Mouse (Mus musculus) neural tube, embryonic 15.5 days (tissue): ENCODE data around the gene Tmem169. TPM values are rescaled to one million over a fixed set of nuclear protein-coding genes. Genes with fewer than 3 reads are reported as not detected.
A peak's percentile ranks its signal among the peaks of the same experiment; 100 is the strongest.

Experiments used
- ATAC-seq: fragments of 200-750 bp; cut with Nextera tagmentation; 2 replicates; pipeline ENCODE4 v1.8.0; 2017; ENCODE audit warnings: mild to moderate bottlenecking, moderate TSS enrichment, moderate library complexity; ENCODE audit not compliant: low FRiP score
- H3K27ac ChIP-seq: fragments of 300-500 bp; sonication (generic); replicated peaks from 2 replicates; pipeline ENCODE4 v1.5.1; 2015; ENCODE audit warnings: mild to moderate bottlenecking, inconsistent platforms
- H3K27me3 ChIP-seq: fragments of 300-500 bp; sonication (generic); replicated peaks from 2 replicates; pipeline ENCODE4 v1.6.1; 2015; ENCODE audit warnings: inconsistent platforms
- H3K36me3 ChIP-seq: fragments of 300-500 bp; sonication (generic); 2 replicates; pipeline ENCODE4 v1.6.1; 2015; ENCODE audit warnings: inconsistent platforms
- H3K4me1 ChIP-seq: fragments of 300-500 bp; sonication (generic); 2 replicates; pipeline ENCODE4 v1.6.1; 2015; ENCODE audit warnings: inconsistent platforms
- H3K4me2 ChIP-seq: fragments of 300-500 bp; sonication (generic); 2 replicates; pipeline ENCODE4 v1.6.1; 2015; ENCODE audit warnings: inconsistent platforms, mild to moderate bottlenecking, moderate library complexity
- H3K4me3 ChIP-seq: fragments of 300-500 bp; sonication (generic); replicated peaks from 2 replicates; pipeline ENCODE4 v1.5.1; 2015; ENCODE audit warnings: mild to moderate bottlenecking, inconsistent platforms
- H3K9ac ChIP-seq: fragments of 300-500 bp; sonication (generic); replicated peaks from 2 replicates; pipeline ENCODE4 v1.6.1; 2015; ENCODE audit warnings: mild to moderate bottlenecking, inconsistent platforms
- H3K9me3 ChIP-seq: fragments of 300-500 bp; sonication (generic); replicated peaks from 2 replicates; pipeline ENCODE4 v1.6.1; 2016; ENCODE audit warnings: inconsistent platforms
- WGBS: fragments of 180-500 bp; shearing (Covaris S2); methylation state at CpG from one replicate; pipeline ENCODE4 v1.1.7; 2015; ENCODE audit warnings: mixed read lengths; 5-methylcytosine and 5-hydroxymethylcytosine counted together
- polyA plus RNA-seq: library from polyadenylated mRNA; unstranded; fragments of >200 nt; fragmentation: Nextera tagmentation; extraction: Ambion mirVana; gene quantifications from 2 replicates; pipeline ENCODE4 v1.2.1, GENCODE M21; 2015

Gene Tmem169
- polyA plus RNA-seq, 1 experiment from 2014 or later: 32.8 TPM

GRCm38 (mm10) chr1:72309744-72310424 lies 25.7 kb downstream of the Tmem169 start:
- Histone ChIP-seq H3K9ac (no peak overlapping the region), H3K9me3 (no peaks in the 10 kb centered on the region), H3K4me1 (peaks cover 11% of the 10 kb centered on the region), H3K4me3 (no peak overlapping the region), H3K27me3 (no peaks in the 10 kb centered on the region), H3K27ac (no peak overlapping the region), H3K36me3 (no peaks in the 10 kb centered on the region), H3K4me2 (no peak overlapping the region)
- 59% methylated on average over 6 of the region's 6 CpGs for WGBS
- no peak for ATAC-seq

DNA sequence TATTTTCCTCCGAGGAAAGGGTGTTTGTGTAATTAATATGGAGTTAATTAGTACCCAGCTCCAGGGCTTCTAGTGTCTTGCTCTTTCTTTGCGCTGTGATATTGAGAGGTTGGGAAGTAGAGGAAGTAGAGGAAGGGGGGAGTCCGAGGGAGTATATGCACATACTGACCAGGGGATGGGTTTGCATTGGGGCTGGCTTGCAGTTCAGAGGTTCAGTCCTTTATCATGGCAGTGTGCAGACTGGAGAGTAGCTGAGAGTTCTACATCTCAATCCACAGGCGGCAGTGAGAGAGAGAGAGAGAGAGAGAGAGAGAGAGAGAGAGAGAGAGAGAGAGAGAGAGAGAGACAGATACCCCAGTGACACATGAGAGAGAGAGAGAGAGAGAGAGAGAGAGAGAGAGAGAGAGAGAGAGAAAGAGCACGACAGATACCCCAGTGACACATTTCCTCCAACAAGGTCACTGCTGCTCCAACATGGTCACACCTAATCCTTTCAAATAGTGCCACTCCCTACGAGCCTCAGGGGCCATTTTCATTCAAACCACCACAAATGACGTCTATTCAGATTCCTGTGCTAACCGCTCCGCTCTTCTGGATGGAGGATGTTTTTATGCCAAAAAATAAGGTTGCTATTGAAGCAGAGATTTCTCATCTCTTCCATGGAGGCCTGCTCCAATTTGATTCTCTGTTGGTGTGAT lies 28.7 kb downstream of the Tmem169 start:
- Histone ChIP-seq H3K27ac (no peak overlapping the region), H3K36me3 (0 out of 2 replicates have a peak, but pooled peaks cover 4% of the 10 kb centered on the region), H3K27me3 (no peaks in the 10 kb centered on the region), H3K4me3 (no peak overlapping the region), H3K9me3 (no peaks in the 10 kb centered on the region), H3K4me1 (peaks cover 7% of the 10 kb centered on the region), H3K9ac (no peak overlapping the region), H3K4me2 (no peak overlapping the region)
- WGBS: 87% methylated on average over 9 of the region's 9 CpGs
- ATAC-seq: no peak

GRCm38 (mm10) chr1:72313399-72314039 lies 29.4 kb downstream of the Tmem169 start:
- Histone ChIP-seq H3K4me2 (no peak overlapping the region), H3K4me1 (peaks cover under 1% of the 10 kb centered on the region), H3K4me3 (no peak overlapping the region), H3K9me3 (no peaks in the 10 kb centered on the region), H3K9ac (no peak overlapping the region), H3K27me3 (no peaks in the 10 kb centered on the region), H3K27ac (no peak overlapping the region), H3K36me3 (0 out of 2 replicates have a peak, but pooled peaks cover 4% of the 10 kb centered on the region)
- ATAC-seq: 0 out of 2 replicates have a peak, but pooled peaks have one; percentile 40
- WGBS: 78% methylated on average over 5 of the region's 5 CpGs

DNA sequence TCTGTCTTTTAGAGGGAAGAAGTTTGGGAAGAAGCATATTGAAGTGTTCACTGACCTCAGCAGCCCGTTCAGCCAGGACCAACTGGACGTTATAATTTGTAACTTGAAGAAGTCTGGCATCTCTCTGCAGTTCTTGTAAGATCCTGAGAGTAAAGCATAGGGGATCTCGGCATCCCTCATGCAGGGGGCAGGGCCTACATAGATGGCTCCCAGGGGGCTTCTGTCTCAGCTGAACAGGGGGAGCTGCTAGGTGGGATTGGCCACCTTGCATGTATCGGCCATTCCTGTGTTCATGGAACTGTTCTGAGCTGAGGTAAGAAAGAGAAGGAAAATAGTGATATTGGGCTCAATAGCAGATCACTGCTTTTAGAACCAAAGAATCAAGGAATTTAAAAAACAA lies 31.3 kb downstream of the Tmem169 start:
- Histone ChIP-seq H3K27me3 (no peaks in the 10 kb centered on the region), H3K36me3 (peaks cover 9% of the 10 kb centered on the region), H3K27ac (no peak overlapping the region), H3K4me1 (no peaks in the 10 kb centered on the region), H3K4me3 (no peak overlapping the region), H3K4me2 (no peak overlapping the region), H3K9me3 (no peaks in the 10 kb centered on the region), H3K9ac (no peak overlapping the region)
- ATAC-seq: no peak
- 85% methylated on average over 4 of the region's 4 CpGs for WGBS

DNA sequence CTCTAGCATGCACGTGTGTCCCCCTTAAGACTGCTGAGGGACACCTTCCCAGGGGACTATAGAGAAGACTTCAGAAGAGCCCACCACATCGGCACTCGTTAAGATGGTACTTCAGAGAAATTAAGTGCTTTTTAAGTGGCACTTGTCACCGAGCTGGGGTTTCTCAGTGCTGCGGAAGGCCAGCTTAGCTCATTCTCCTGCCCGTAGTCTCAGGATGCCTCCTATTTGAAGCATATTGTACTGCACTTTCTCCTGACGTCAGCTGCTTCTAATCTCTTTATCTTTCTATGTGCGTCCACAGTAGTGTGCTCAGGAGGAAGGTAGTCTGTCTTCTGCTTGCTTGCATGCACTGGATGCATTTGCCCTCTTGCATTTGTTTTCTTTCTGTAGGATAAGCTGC lies 32.2 kb downstream of the Tmem169 start:
- WGBS: 62% methylated on average over 8 of the region's 8 CpGs
- H3K4me2 ChIP-seq: no peak overlapping the region
- peaks cover 14% of the 10 kb centered on the region for H3K36me3 ChIP-seq
- H3K9ac ChIP-seq: no peak overlapping the region
- no peak for ATAC-seq
- no peaks in the 10 kb centered on the region for H3K27me3 ChIP-seq
- H3K9me3 ChIP-seq: no peaks in the 10 kb centered on the region
- no peak overlapping the region for H3K4me3 ChIP-seq
- no peaks in the 10 kb centered on the region for H3K4me1 ChIP-seq
- H3K27ac ChIP-seq: no peak overlapping the region

- peaks cover 14% of the 10 kb centered on the region for H3K36me3 ChIP-seq
- no peaks in the 10 kb centered on the region for H3K4me1 ChIP-seq
- H3K9ac ChIP-seq: no peak overlapping the region
- no peak overlapping the region for H3K4me2 ChIP-seq
- no peaks in the 10 kb centered on the region for H3K9me3 ChIP-seq
- no peak for ATAC-seq
- no peak overlapping the region for H3K4me3 ChIP-seq
- no peaks in the 10 kb centered on the region for H3K27me3 ChIP-seq
- 79% methylated on average over 7 of the region's 7 CpGs for WGBS
- H3K27ac ChIP-seq: no peak overlapping the region
Measured at GRCm38 (mm10) chr1:72316901-72317300, 32.7 kb downstream of the Tmem169 start.

DNA sequence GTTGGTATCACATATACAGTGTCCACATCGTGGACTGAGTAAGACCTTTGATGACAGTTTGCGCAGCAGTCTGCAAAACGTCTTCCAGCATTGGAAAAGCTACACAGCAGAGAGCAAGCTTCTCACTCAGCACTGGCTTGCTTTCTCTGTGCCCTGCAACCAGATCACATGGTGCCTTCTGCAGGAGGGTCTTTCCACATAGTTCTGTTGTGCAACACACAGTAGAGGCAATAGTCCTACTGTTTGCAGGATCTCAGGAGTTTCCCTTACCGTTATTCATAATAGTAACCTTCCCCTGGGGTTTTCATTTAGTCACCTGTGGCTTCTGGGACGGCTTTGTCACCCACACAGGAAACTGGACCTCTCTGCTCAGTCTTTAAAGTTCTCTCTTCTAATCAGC lies 36.6 kb downstream of the Tmem169 start:
- Histone ChIP-seq H3K4me2 (no peak overlapping the region), H3K9ac (no peak overlapping the region), H3K4me1 (no peaks in the 10 kb centered on the region), H3K27me3 (no peaks in the 10 kb centered on the region), H3K27ac (no peak overlapping the region), H3K9me3 (no peaks in the 10 kb centered on the region), H3K4me3 (no peak overlapping the region), H3K36me3 (peaks cover 10% of the 10 kb centered on the region)
- 95% methylated on average over 5 of the region's 5 CpGs for whole genome bisulfite sequencing
- no peak for ATAC-seq

DNA sequence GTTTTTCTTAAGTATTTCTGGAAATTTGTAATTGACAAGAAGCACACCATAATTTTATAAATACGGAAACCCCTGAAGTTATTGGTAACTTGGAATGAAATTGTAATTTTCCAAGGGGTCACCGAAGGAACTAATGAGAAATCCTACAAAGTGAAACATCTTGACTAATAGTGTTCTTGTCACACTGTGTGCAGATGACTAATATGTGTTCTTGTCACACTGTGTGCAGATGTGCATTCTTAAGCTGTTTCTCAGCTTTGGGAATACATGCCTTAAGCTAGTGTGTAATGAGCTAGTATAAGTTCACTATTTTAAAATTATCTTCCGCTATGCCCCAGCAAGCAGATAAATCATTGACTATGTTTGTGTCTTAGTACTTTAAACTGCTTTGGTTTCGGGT lies 39.1 kb downstream of the Tmem169 start:
- Histone ChIP-seq H3K36me3 (peaks cover 24% of the 10 kb centered on the region), H3K9me3 (no peaks in the 10 kb centered on the region), H3K27ac (no peak overlapping the region), H3K27me3 (no peaks in the 10 kb centered on the region), H3K9ac (no peak overlapping the region), H3K4me2 (no peak overlapping the region), H3K4me1 (no peaks in the 10 kb centered on the region), H3K4me3 (no peak overlapping the region)
- 96% methylated on average over 4 of the region's 4 CpGs for WGBS
- no peak for ATAC-seq

- WGBS: 96% methylated on average over 11 of the region's 11 CpGs
- no peaks in the 10 kb centered on the region for H3K27me3 ChIP-seq
- H3K36me3 ChIP-seq: peaks cover 21% of the 10 kb centered on the region
Measured at GRCm38 (mm10) chr1:72326162-72326821, 42.1 kb downstream of the Tmem169 start.

GRCm38 (mm10) chr1:72334807-72335206 lies 50.6 kb downstream of the Tmem169 start:
- 95% methylated on average over 11 of the region's 11 CpGs for WGBS
- no peak overlapping the region for H3K4me2 ChIP-seq
- no peak overlapping the region for H3K4me3 ChIP-seq
- H3K9me3 ChIP-seq: no peaks in the 10 kb centered on the region
- H3K9ac ChIP-seq: no peak overlapping the region
- H3K27ac ChIP-seq: no peak overlapping the region
- ATAC-seq: no peak
- no peaks in the 10 kb centered on the region for H3K27me3 ChIP-seq
- H3K4me1 ChIP-seq: no peaks in the 10 kb centered on the region
- peaks cover 19% of the 10 kb centered on the region for H3K36me3 ChIP-seq

More at GRCm38 (mm10) chr1:72326162-72326821, 42.1 kb downstream of the Tmem169 start:
- H3K4me3 ChIP-seq: no peak overlapping the region
- H3K27ac ChIP-seq: no peak overlapping the region
- H3K9me3 ChIP-seq: no peaks in the 10 kb centered on the region
- no peak overlapping the region for H3K9ac ChIP-seq
- no peak for ATAC-seq
- no peak overlapping the region for H3K4me2 ChIP-seq
- H3K4me1 ChIP-seq: no peaks in the 10 kb centered on the region

DNA sequence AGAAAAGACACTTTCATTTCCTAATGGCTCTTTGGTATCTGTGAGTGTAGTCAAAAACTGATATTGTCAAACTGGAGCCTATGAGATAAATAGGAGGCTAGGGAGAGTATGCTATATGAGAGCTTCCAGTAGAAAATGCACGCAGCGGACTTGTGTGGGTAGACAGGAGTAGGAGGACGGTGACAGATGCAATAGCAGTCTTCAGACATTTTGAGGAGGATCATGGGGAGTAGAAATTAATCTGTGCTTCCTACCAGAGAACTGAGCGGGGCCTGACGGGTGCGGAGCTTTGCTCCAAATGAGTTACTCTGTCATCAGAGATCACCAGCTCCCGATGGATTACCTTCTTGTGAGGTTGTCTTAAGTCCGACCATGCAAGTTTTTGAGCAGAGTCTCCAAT lies 52.6 kb downstream of the Tmem169 start:
- H3K9me3 ChIP-seq: no peaks in the 10 kb centered on the region
- H3K4me1 ChIP-seq: no peaks in the 10 kb centered on the region
- H3K27me3 ChIP-seq: no peaks in the 10 kb centered on the region
- 97% methylated on average over 8 of the region's 8 CpGs for WGBS
- peaks cover 28% of the 10 kb centered on the region for H3K36me3 ChIP-seq
- no peak overlapping the region for H3K9ac ChIP-seq
- ATAC-seq: no peak
- no peak overlapping the region for H3K27ac ChIP-seq
- no peak overlapping the region for H3K4me3 ChIP-seq
- H3K4me2 ChIP-seq: no peak overlapping the region
